Mouse (Mus musculus) cerebellum, postnatal 25 days (tissue): Measurements from ENCODE around the gene Fgr.

Experiments
- DNase-seq, 2 experiments: peaks; one replicate each; pipeline ENCODE4 v3.0.0; 2021; ENCODE audit warnings: mixed read lengths in 2 of 2

Gene Fgr

GRCm38 (mm10) chr4:132993553-132993952 is 19.7 kb downstream of the Fgr start:
- DNase-seq, result no peak

GRCm38 (mm10) chr4:132997469-132998237 is 23.8 kb downstream of the Fgr start:
- peak; percentile 6 to 14 for DNase-seq

GRCm38 (mm10) chr4:133002896-133003295 is 29.0 kb downstream of the Fgr start:
- DNase-seq, result peak in 1 of 2 experiments; percentile 73

- DNase-seq, result peak; percentile 51 to 65
Observed at GRCm38 (mm10) chr4:133003316-133004018, 29.6 kb downstream of the Fgr start.

GRCm38 (mm10) chr4:133005233-133005632 is 31.3 kb downstream of the Fgr start:
- DNase-seq, result peak; percentile 72 to 83

- DNase-seq, result peak in 1 of 2 experiments; percentile 8
Observed at GRCm38 (mm10) chr4:133005885-133006451, 32.1 kb downstream of the Fgr start.

GRCm38 (mm10) chr4:133007513-133008380 is 33.9 kb downstream of the Fgr start:
- peak in 1 of 2 experiments; percentile 25 for DNase-seq

- DNase-seq, result peak; percentile 78 to 84
Observed at GRCm38 (mm10) chr4:133009131-133009530, 35.2 kb downstream of the Fgr start.

- DNase-seq, result peak in 1 of 2 experiments; percentile 28
Observed at GRCm38 (mm10) chr4:133009676-133010075, 35.8 kb downstream of the Fgr start.

- peak; percentile 29 to 50 for DNase-seq
Observed at GRCm38 (mm10) chr4:133010611-133011010, 36.7 kb downstream of the Fgr start.

- DNase-seq, result peak; percentile 98
Observed at GRCm38 (mm10) chr4:133011028-133011820, 37.3 kb downstream of the Fgr start, which contains the start of gene Ahdc1. TSS of gene Ahdc1 (plus strand) at chr4:133011260.

GRCm38 (mm10) chr4:133011821-133012775 is 38.2 kb downstream of the Fgr start:
- peak in 1 of 2 experiments; percentile 74 for DNase-seq

GRCm38 (mm10) chr4:133012776-133013265 is 38.9 kb downstream of the Fgr start:
- DNase-seq, result peak; percentile 50 to 72

- DNase-seq, result peak; percentile 73 to 75
Observed at GRCm38 (mm10) chr4:133013266-133013891, 39.5 kb downstream of the Fgr start.

- DNase-seq, result peak; percentile 59 to 77
Observed at GRCm38 (mm10) chr4:133014088-133014487, 40.2 kb downstream of the Fgr start.

- DNase-seq, result peak; percentile 53 to 59
Observed at GRCm38 (mm10) chr4:133014896-133015709, 41.2 kb downstream of the Fgr start.

GRCm38 (mm10) chr4:133015710-133016651 is 42.1 kb downstream of the Fgr start:
- peak; percentile 26 to 49 for DNase-seq
